Mouse (Mus musculus) neural tube, embryonic 12.5 days (tissue): ENCODE measurements around the gene Xrcc1. TPM values are rescaled to one million over a fixed set of nuclear protein-coding genes. Genes with fewer than 3 reads are reported as not detected.

Experiments used
- ATAC-seq: fragments of 200-750 bp; cut with Nextera tagmentation; 2 replicates; pipeline ENCODE4 v1.8.0; 2017; ENCODE audit warnings: low read depth, mild to moderate bottlenecking, moderate TSS enrichment, moderate library complexity; ENCODE audit not compliant: low FRiP score
- H3K27ac ChIP-seq: fragments of 300-500 bp; sonication (generic); 2 replicates; pipeline ENCODE4 v1.5.1; 2016
- H3K27me3 ChIP-seq: fragments of 300-500 bp; sonication (generic); replicated peaks from 2 replicates; pipeline ENCODE4 v1.6.1; 2016; ENCODE audit warnings: mild to moderate bottlenecking
- H3K36me3 ChIP-seq: fragments of 300-500 bp; sonication (generic); 2 replicates; pipeline ENCODE4 v1.6.1; 2016; ENCODE audit warnings: mild to moderate bottlenecking
- H3K4me1 ChIP-seq: fragments of 300-500 bp; sonication (generic); 2 replicates; pipeline ENCODE4 v1.6.1; 2016
- H3K4me2 ChIP-seq: fragments of 300-500 bp; sonication (generic); replicated peaks from 2 replicates; pipeline ENCODE4 v1.6.1; 2016; ENCODE audit warnings: mild to moderate bottlenecking
- H3K4me3 ChIP-seq: fragments of 300-500 bp; sonication (generic); 2 replicates; pipeline ENCODE4 v1.5.1; 2016
- H3K9ac ChIP-seq: fragments of 300-500 bp; sonication (generic); 2 replicates; pipeline ENCODE4 v1.6.1; 2016; ENCODE audit warnings: mild to moderate bottlenecking
- H3K9me3 ChIP-seq: fragments of 300-500 bp; sonication (generic); 2 replicates; pipeline ENCODE4 v1.6.1; 2016; ENCODE audit warnings: mild to moderate bottlenecking
- WGBS: fragments of 180-500 bp; shearing (Covaris S2); methylation state at CpG from one replicate; pipeline ENCODE4 v1.1.7; 2016; 5-methylcytosine and 5-hydroxymethylcytosine counted together
- polyA plus RNA-seq: library from polyadenylated mRNA; unstranded; fragments of >200 nt; fragmentation: Nextera tagmentation; extraction: Ambion mirVana; gene quantifications from 2 replicates; pipeline ENCODE4 v1.2.1, GENCODE M21; 2016

Xrcc1 gene
- polyA plus RNA-seq, 1 experiment from 2014 or later = 83.4 TPM

- ATAC-seq = 0 out of 2 replicates have a peak, but pooled peaks have one; percentile 6
- no peak overlapping the region for H3K4me2 ChIP-seq
- H3K4me1 ChIP-seq = no peaks in the 10 kb centered on the region
- WGBS = 61% methylated on average over 5 of the region's 5 CpGs
- H3K27me3 ChIP-seq = no peaks in the 10 kb centered on the region
- H3K27ac ChIP-seq = no peak overlapping the region
- H3K9me3 ChIP-seq = no peaks in the 10 kb centered on the region
- H3K4me3 ChIP-seq = no peak overlapping the region
- H3K9ac ChIP-seq = no peak overlapping the region
- peaks cover 54% of the 10 kb centered on the region for H3K36me3 ChIP-seq
Measured at GRCm38 (mm10) chr7:24572455-24572854, 26.4 kb downstream of the Xrcc1 start.

GRCm38 (mm10) chr7:24574224-24574796 lies 28.2 kb downstream of the Xrcc1 start:
- Histone ChIP-seq H3K27ac (no peak overlapping the region), H3K9ac (no peak overlapping the region), H3K27me3 (no peaks in the 10 kb centered on the region), H3K4me3 (no peak overlapping the region), H3K9me3 (no peaks in the 10 kb centered on the region), H3K4me2 (no peak overlapping the region), H3K36me3 (peaks cover 36% of the 10 kb centered on the region), H3K4me1 (no peaks in the 10 kb centered on the region)
- WGBS = 64% methylated on average over 12 of the region's 12 CpGs
- no peak for ATAC-seq

GRCm38 (mm10) chr7:24577811-24578210 lies 31.7 kb downstream of the Xrcc1 start:
- ATAC-seq = no peak
- H3K36me3 ChIP-seq = peaks cover 5% of the 10 kb centered on the region
- H3K9me3 ChIP-seq = no peaks in the 10 kb centered on the region
- no peak overlapping the region for H3K27ac ChIP-seq
- H3K4me2 ChIP-seq = no peak overlapping the region
- H3K9ac ChIP-seq = no peak overlapping the region
- no peaks in the 10 kb centered on the region for H3K4me1 ChIP-seq
- WGBS = 95% methylated on average over 10 of the region's 10 CpGs
- H3K27me3 ChIP-seq = no peaks in the 10 kb centered on the region
- no peak overlapping the region for H3K4me3 ChIP-seq

- no peaks in the 10 kb centered on the region for H3K36me3 ChIP-seq
- no peak overlapping the region for H3K4me3 ChIP-seq
- ATAC-seq = no peak
- WGBS = 86% methylated on average over 6 of the region's 6 CpGs
- no peak overlapping the region for H3K4me2 ChIP-seq
- H3K9me3 ChIP-seq = no peaks in the 10 kb centered on the region
- H3K9ac ChIP-seq = no peak overlapping the region
- H3K27ac ChIP-seq = no peak overlapping the region
- H3K4me1 ChIP-seq = 0 out of 2 replicates have a peak, but pooled peaks cover 10% of the 10 kb centered on the region
- peaks cover 29% of the 10 kb centered on the region for H3K27me3 ChIP-seq
Measured at GRCm38 (mm10) chr7:24584876-24585275, 38.8 kb downstream of the Xrcc1 start.

GRCm38 (mm10) chr7:24585995-24586394 lies 39.9 kb downstream of the Xrcc1 start:
- Histone ChIP-seq H3K27ac (no peak overlapping the region), H3K9ac (no peak overlapping the region), H3K4me3 (no peak overlapping the region), H3K36me3 (no peaks in the 10 kb centered on the region), H3K9me3 (no peaks in the 10 kb centered on the region), H3K4me2 (peak overlapping the region; percentile 16; the same call in 1 of the 2 replicates), H3K4me1 (0 out of 2 replicates have a peak, but pooled peaks cover 10% of the 10 kb centered on the region), H3K27me3 (peaks cover 29% of the 10 kb centered on the region)
- 45% methylated on average over 16 of the region's 16 CpGs for WGBS
- no peak for ATAC-seq

- Histone ChIP-seq H3K4me3 (peak overlapping the region; percentile 49), H3K27me3 (peaks cover 29% of the 10 kb centered on the region), H3K27ac (no peak overlapping the region), H3K9ac (peak overlapping the region; percentile 68; the same call in 1 of the 2 replicates), H3K9me3 (no peaks in the 10 kb centered on the region), H3K4me1 (0 out of 2 replicates have a peak, but pooled peaks cover 10% of the 10 kb centered on the region), H3K36me3 (no peaks in the 10 kb centered on the region), H3K4me2 (peak overlapping the region; percentile 75)
- peak; percentile 68 for ATAC-seq
- WGBS = 9% methylated on average over 8 of the region's 8 CpGs
Measured at GRCm38 (mm10) chr7:24586828-24587227, 40.7 kb downstream of the Xrcc1 start.

- Histone ChIP-seq H3K36me3 (no peaks in the 10 kb centered on the region), H3K9ac (peak within 1 kb of the TSS; percentile 68), H3K4me2 (peak within 1 kb of the TSS; percentile 75), H3K4me3 (peak within 1 kb of the TSS; percentile 49), H3K27me3 (peaks cover 29% of the 10 kb centered on the region), H3K4me1 (0 out of 2 replicates have a peak, but pooled peaks cover 10% of the 10 kb centered on the region), H3K9me3 (no peaks in the 10 kb centered on the region), H3K27ac (no peak within 1 kb of the TSS)
- peak; percentile 77 for ATAC-seq
- WGBS = 6% methylated on average over 30 of the region's 30 CpGs
Measured at GRCm38 (mm10) chr7:24587330-24588105, 41.4 kb downstream of the Xrcc1 start, which contains the start of the genes Ethe1 and Zfp575. Ethe1 (plus strand) TSS chr7:24587543. Zfp575 (minus strand) TSS chr7:24587641.

- Histone ChIP-seq H3K9ac (no peak overlapping the region), H3K4me2 (no peak overlapping the region), H3K36me3 (no peaks in the 10 kb centered on the region), H3K9me3 (no peaks in the 10 kb centered on the region), H3K4me3 (no peak overlapping the region), H3K27ac (no peak overlapping the region), H3K4me1 (0 out of 2 replicates have a peak, but pooled peaks cover 10% of the 10 kb centered on the region), H3K27me3 (peaks cover 29% of the 10 kb centered on the region)
- WGBS = 87% methylated on average over 13 of the region's 13 CpGs
- no peak for ATAC-seq
Measured at GRCm38 (mm10) chr7:24588336-24588735, 42.2 kb downstream of the Xrcc1 start.

GRCm38 (mm10) chr7:24591735-24592134 lies 45.6 kb downstream of the Xrcc1 start:
- Histone ChIP-seq H3K4me3 (no peak overlapping the region), H3K9me3 (no peaks in the 10 kb centered on the region), H3K27me3 (peaks cover 17% of the 10 kb centered on the region), H3K36me3 (no peaks in the 10 kb centered on the region), H3K4me1 (peaks cover 22% of the 10 kb centered on the region), H3K4me2 (no peak overlapping the region), H3K9ac (no peak overlapping the region), H3K27ac (no peak overlapping the region)
- no peak for ATAC-seq
- WGBS = 75% methylated on average over 5 of the region's 5 CpGs

- Histone ChIP-seq H3K4me1 (peaks cover 18% of the 10 kb centered on the region), H3K36me3 (no peaks in the 10 kb centered on the region), H3K4me2 (no peak overlapping the region), H3K9me3 (no peaks in the 10 kb centered on the region), H3K27me3 (peaks cover 13% of the 10 kb centered on the region), H3K9ac (no peak overlapping the region), H3K4me3 (no peak overlapping the region), H3K27ac (no peak overlapping the region)
- 69% methylated on average over 4 of the region's 4 CpGs for WGBS
- no peak for ATAC-seq
Measured at GRCm38 (mm10) chr7:24592163-24592562, 46.1 kb downstream of the Xrcc1 start.

GRCm38 (mm10) chr7:24592781-24593180 lies 46.7 kb downstream of the Xrcc1 start:
- peaks cover 12% of the 10 kb centered on the region for H3K27me3 ChIP-seq
- H3K9me3 ChIP-seq = no peaks in the 10 kb centered on the region
- no peak for ATAC-seq
- no peak overlapping the region for H3K4me3 ChIP-seq
- peaks cover 12% of the 10 kb centered on the region for H3K4me1 ChIP-seq
- WGBS = 90% methylated on average over 6 of the region's 6 CpGs
- no peaks in the 10 kb centered on the region for H3K36me3 ChIP-seq
- no peak overlapping the region for H3K27ac ChIP-seq
- no peak overlapping the region for H3K4me2 ChIP-seq
- no peak overlapping the region for H3K9ac ChIP-seq

- peaks cover 11% of the 10 kb centered on the region for H3K4me1 ChIP-seq
- peak overlapping the region; percentile 60 for H3K4me3 ChIP-seq
- H3K9me3 ChIP-seq = no peaks in the 10 kb centered on the region
- 2% methylated on average over 38 of the region's 39 CpGs for WGBS
- peaks cover 12% of the 10 kb centered on the region for H3K27me3 ChIP-seq
- H3K9ac ChIP-seq = peak overlapping the region; percentile 60
- H3K36me3 ChIP-seq = no peaks in the 10 kb centered on the region
- H3K27ac ChIP-seq = no peak overlapping the region
- peak overlapping the region; percentile 74 for H3K4me2 ChIP-seq
- ATAC-seq = peak; percentile 92
Measured at GRCm38 (mm10) chr7:24593621-24594308, 47.7 kb downstream of the Xrcc1 start.
